Comparison of ENCODE assay signal across 8 mouse cellular contexts in the genomic region with DNA sequence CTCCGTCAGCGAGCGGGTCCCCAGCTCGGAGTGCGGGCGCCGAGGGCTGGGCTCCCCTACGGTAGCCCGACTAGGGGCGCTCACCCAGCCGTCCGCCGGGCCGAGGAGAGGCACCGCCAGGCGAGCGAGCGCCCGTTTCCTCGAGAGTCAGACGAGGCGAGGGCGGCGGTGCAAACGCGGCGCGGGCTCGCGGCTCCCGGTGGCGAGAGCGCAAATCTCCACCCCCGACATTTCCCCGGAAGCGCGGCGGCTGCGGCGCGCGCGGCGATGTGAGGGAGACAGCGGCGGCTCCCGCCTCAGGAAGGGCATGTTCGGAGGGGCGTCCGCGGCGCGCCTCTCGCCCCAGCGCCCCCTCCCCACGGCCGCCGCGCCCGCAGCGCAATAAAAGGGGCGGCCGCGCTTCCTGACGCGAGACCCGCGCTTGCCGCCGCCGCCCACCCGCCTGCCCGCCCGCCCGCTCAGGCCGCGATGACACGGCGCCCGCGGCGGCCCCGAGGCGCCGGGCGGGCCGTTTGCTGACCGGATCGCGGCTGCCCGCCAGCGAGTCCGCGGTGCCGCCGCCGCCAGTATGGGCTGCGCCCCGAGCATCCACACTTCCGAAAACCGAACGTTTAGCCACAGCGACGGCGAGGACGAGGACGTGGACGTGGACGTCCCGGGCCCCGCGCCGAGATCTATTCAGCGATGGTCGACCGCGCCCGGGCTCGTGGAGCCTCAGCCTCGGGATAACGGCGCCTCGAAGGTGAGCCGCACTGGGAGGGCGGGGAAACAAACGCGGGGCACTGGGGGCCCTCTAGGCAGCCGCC. TPM values are rescaled to one million over a fixed set of nuclear protein-coding genes. Genes with fewer than 3 reads are reported as not detected.
DNase-seq lines count a peak whose midpoint lies in the region; ATAC-seq lines count a peak whose summit lies in the region.

A gene (plus strand): TSS at position 250 of the 806 bp plus-strand sequence.

- peaks cover 9% of the 10 kb centered on the region for H3K27me3 ChIP-seq in heart, embryonic 14.5 days (ENCODE audit: control insufficient read depth, insufficient read depth, low read length)
- H3K27me3 ChIP-seq in limb, embryonic 10.5 days (ENCODE audit: low read depth, poor library complexity, severe bottlenecking): peaks cover 85% of the 10 kb centered on the region
- peaks cover 56% of the 10 kb centered on the region for H3K27me3 ChIP-seq in midbrain, embryonic 15.5 days (replicated peaks)

- H3K4me1 ChIP-seq in brown adipose tissue, adult 24 weeks (ENCODE audit: control insufficient read depth, insufficient read depth, insufficient read length, low read length): peaks cover 4% of the 10 kb centered on the region
- H3K4me1 ChIP-seq in heart, embryonic 14.5 days (ENCODE audit: control insufficient read depth in 2 of 2, insufficient read depth in 2 of 2, low read length in 2 of 2): peaks cover 9 to 17% of the 10 kb centered on the region in 2 experiments; a peak in 3 of 4 replicates
- H3K4me1 ChIP-seq in limb, embryonic 10.5 days: peaks cover 40% of the 10 kb centered on the region
- H3K4me1 ChIP-seq in midbrain, embryonic 15.5 days: peaks cover 18% of the 10 kb centered on the region

- WGBS in heart, embryonic 14.5 days: 1% methylated on average over 97 of the region's 128 CpGs
- WGBS in limb, embryonic 10.5 days: 1% methylated on average over 118 of the region's 128 CpGs
- WGBS in midbrain, embryonic 15.5 days: under 1% methylated on average over 110 of the region's 128 CpGs

- H3K27ac ChIP-seq in brown adipose tissue, adult 24 weeks (replicated peaks; ENCODE audit: low read depth, low read length): peak within 1 kb of the TSS; percentile 96
- peak within 1 kb of the TSS; percentile 73 to 87 for H3K27ac ChIP-seq in heart, embryonic 14.5 days (replicated peaks in 1 of 2; ENCODE audit: control insufficient read depth in 1 of 2, insufficient read depth in 1 of 2, low read depth in 2 of 2, low read length in 2 of 2)
- peak within 1 kb of the TSS; percentile 80 for H3K27ac ChIP-seq in limb, embryonic 10.5 days
- H3K27ac ChIP-seq in midbrain, embryonic 15.5 days: peak within 1 kb of the TSS; percentile 27

- no peaks in the 10 kb centered on the region for H3K36me3 ChIP-seq in heart, embryonic 14.5 days (ENCODE audit: control insufficient read depth, insufficient read depth, low read length)
- H3K36me3 ChIP-seq in limb, embryonic 10.5 days: no peaks in the 10 kb centered on the region
- no peaks in the 10 kb centered on the region for H3K36me3 ChIP-seq in midbrain, embryonic 15.5 days (replicated peaks)

- no peaks in the 10 kb centered on the region for H3K9me3 ChIP-seq in heart, embryonic 14.5 days (ENCODE audit: control insufficient read depth, low read length)
- H3K9me3 ChIP-seq in limb, embryonic 10.5 days (replicated peaks): no peaks in the 10 kb centered on the region
- no peaks in the 10 kb centered on the region for H3K9me3 ChIP-seq in midbrain, embryonic 15.5 days

- peak; percentile 20 for DNase-seq in retina, embryonic 14.5 days (ENCODE audit: low spot score)
- no peak for DNase-seq in retina, postnatal 1 day
- peak; percentile 60 for DNase-seq in limb, embryonic 10.5 days (ENCODE audit: low spot score)
- peak; percentile 47 for DNase-seq in thymus, postnatal 4 days

- H3K4me3 ChIP-seq in brown adipose tissue, adult 24 weeks (ENCODE audit: insufficient read depth, low read depth, low read length): peak within 1 kb of the TSS; percentile 71
- peak within 1 kb of the TSS; percentile 49 to 63 for H3K4me3 ChIP-seq in heart, embryonic 14.5 days (ENCODE audit: control insufficient read depth in 1 of 2, insufficient read depth in 1 of 2, low read depth in 1 of 2, low read length in 2 of 2)
- peak within 1 kb of the TSS; percentile 55 for H3K4me3 ChIP-seq in limb, embryonic 10.5 days
- peak within 1 kb of the TSS; percentile 51 for H3K4me3 ChIP-seq in midbrain, embryonic 15.5 days

- peak; percentile 4; the same call in 1 of the 2 replicates for ATAC-seq in heart, embryonic 14.5 days (ENCODE audit: insufficient number of reproducible peaks, insufficient read depth, low FRiP score, low read depth)
- peak; percentile 22; the same call in 1 of the 2 replicates for ATAC-seq in midbrain, embryonic 15.5 days (replicated peaks)
- ATAC-seq in monocyte, adult 5-6 weeks (replicated peaks; ENCODE audit: insufficient number of reproducible peaks, low FRiP score, low TSS enrichment, poor library complexity, severe bottlenecking): no peak

- H3K9ac ChIP-seq in heart, embryonic 14.5 days (ENCODE audit: low read length): peak within 1 kb of the TSS; percentile 73
- peak within 1 kb of the TSS; percentile 26; the same call in 1 of the 2 replicates for H3K9ac ChIP-seq in midbrain, embryonic 15.5 days

- peak within 1 kb of the TSS; percentile 89 for H3K4me2 ChIP-seq in heart, embryonic 14.5 days (ENCODE audit: low read length)
- peak within 1 kb of the TSS; percentile 61 for H3K4me2 ChIP-seq in midbrain, embryonic 15.5 days

RNA-seq across cellular contexts. Expression of the gene that starts here (rescaled TPM):
- 24.0 and 39.6 TPM in 2 replicates for polyA plus RNA-seq in brown adipose tissue, adult 24 weeks (2012; ENCODE audit: insufficient read depth, insufficient read length, missing spikeins)
- 5.3 and 6.4 TPM in 2 replicates for polyA plus RNA-seq in heart, embryonic 14.5 days (2014; fragmentation: Nextera tagmentation; extraction: Ambion mirVana)
- polyA plus RNA-seq in limb, embryonic 10.5 days (2016; fragmentation: Nextera tagmentation; extraction: Ambion mirVana): 3.2 and 3.3 TPM in 2 replicates
- polyA plus RNA-seq in midbrain, embryonic 15.5 days (2015; fragmentation: Nextera tagmentation; extraction: Ambion mirVana): 2.2 and 2.3 TPM in 2 replicates
- total RNA-seq in monocyte, adult 5-6 weeks (2017): 7.0 to 20.0 TPM (median 11.4 TPM) in 3 replicates

Comparison
In these comparisons a context has a peak if more than half of its experiments do, and no peak if none do; other contexts are left out.
1. H3K27ac ChIP-seq: peak in every context shown above with its lines; median percentile 96 in brown adipose tissue, adult 24 weeks; 80 in heart, embryonic 14.5 days; 80 in limb, embryonic 10.5 days; 27 in midbrain, embryonic 15.5 days.